Mouse (Mus musculus) limb, embryonic 10.5 days (tissue): ENCODE data around the gene Wfdc13. TPM values are rescaled to one million over a fixed set of nuclear protein-coding genes. Genes with fewer than 3 reads are reported as not detected.

Experiments used
- DNase-seq: peaks from one replicate; pipeline ENCODE4 v3.0.0-alpha.2; 2017; ENCODE audit warnings: low spot score
- H3K27ac ChIP-seq: fragments of 300-500 bp; sonication (generic); 2 replicates; pipeline ENCODE4 v1.5.1; 2016; ENCODE audit warnings: mild to moderate bottlenecking
- H3K27me3 ChIP-seq: fragments of 300-500 bp; sonication (generic); 2 replicates; pipeline ENCODE4 v1.6.1; 2016; ENCODE audit warnings: low read depth, mild to moderate bottlenecking; ENCODE audit not compliant: poor library complexity, severe bottlenecking
- H3K36me3 ChIP-seq: fragments of 300-500 bp; sonication (generic); 2 replicates; pipeline ENCODE4 v1.6.1; 2016; ENCODE audit warnings: mild to moderate bottlenecking, moderate library complexity
- H3K4me1 ChIP-seq: fragments of 300-500 bp; sonication (generic); 2 replicates; pipeline ENCODE4 v1.6.1; 2016
- H3K4me3 ChIP-seq: fragments of 300-500 bp; sonication (generic); 2 replicates; pipeline ENCODE4 v1.5.1; 2016; ENCODE audit warnings: mild to moderate bottlenecking, moderate library complexity
- H3K9me3 ChIP-seq: fragments of 300-500 bp; sonication (generic); replicated peaks from 2 replicates; pipeline ENCODE4 v1.6.1; 2016; ENCODE audit warnings: mild to moderate bottlenecking
- whole genome bisulfite sequencing: fragments of 180-500 bp; shearing (Covaris S2); methylation state at CpG from one replicate; pipeline ENCODE4 v1.1.7; 2016; 5-methylcytosine and 5-hydroxymethylcytosine counted together
- polyA plus RNA-seq: library from polyadenylated mRNA; unstranded; fragments of >200 nt; fragmentation: Nextera tagmentation; extraction: Ambion mirVana; gene quantifications from 2 replicates; pipeline ENCODE4 v1.2.1, GENCODE M21; 2016

Gene Wfdc13
- polyA plus RNA-seq, 1 experiment from 2014 or later, result not detected

DNA sequence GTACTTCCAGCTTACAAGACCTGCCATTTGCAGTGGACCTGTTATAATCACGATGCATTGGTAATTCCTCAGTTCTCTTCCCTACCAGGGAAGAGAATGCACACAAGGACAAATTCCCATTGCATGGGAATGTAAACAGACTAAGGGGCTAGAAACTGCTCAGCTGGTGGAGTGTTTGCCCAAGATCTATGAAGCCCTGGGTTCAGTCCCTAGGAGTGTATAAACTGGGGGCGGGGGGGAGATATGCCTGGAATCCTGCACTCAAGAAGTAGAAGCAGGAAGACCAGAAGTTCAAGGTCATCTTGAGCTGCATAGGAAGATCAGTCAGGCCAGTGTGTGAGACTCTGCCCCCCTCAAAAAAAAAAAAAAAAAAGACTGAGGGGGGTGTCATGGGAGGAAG is 48.4 kb downstream of the Wfdc13 start:
- no peaks in the 10 kb centered on the region for H3K27me3 ChIP-seq
- no peak overlapping the region for H3K27ac ChIP-seq
- no peaks in the 10 kb centered on the region for H3K9me3 ChIP-seq
- WGBS, result 88% methylated on average over 2 of the region's 2 CpGs
- DNase-seq, result no peak
- peaks cover 6% of the 10 kb centered on the region for H3K4me1 ChIP-seq
- no peak overlapping the region for H3K4me3 ChIP-seq
- H3K36me3 ChIP-seq, result no peaks in the 10 kb centered on the region

- no peaks in the 10 kb centered on the region for H3K36me3 ChIP-seq
- no peak overlapping the region for H3K27ac ChIP-seq
- H3K4me1 ChIP-seq, result peaks cover 9% of the 10 kb centered on the region
- H3K27me3 ChIP-seq, result no peaks in the 10 kb centered on the region
- WGBS, result 86% methylated on average over 5 of the region's 5 CpGs
- no peak overlapping the region for H3K4me3 ChIP-seq
- H3K9me3 ChIP-seq, result no peaks in the 10 kb centered on the region
- no peak for DNase-seq
These were observed 49.9 kb downstream of the Wfdc13 start for GRCm38 (mm10) chr2:164734839-164735238.

GRCm38 (mm10) chr2:164735446-164735845 is 50.5 kb downstream of the Wfdc13 start:
- Histone ChIP-seq H3K27ac (no peak overlapping the region), H3K27me3 (no peaks in the 10 kb centered on the region), H3K4me1 (peaks cover 14% of the 10 kb centered on the region), H3K36me3 (no peaks in the 10 kb centered on the region), H3K4me3 (no peak overlapping the region), H3K9me3 (no peaks in the 10 kb centered on the region)
- 89% methylated on average over 5 of the region's 5 CpGs for WGBS
- DNase-seq, result no peak

Other genes starting within 250 kb of the Wfdc13 start
- 22.1 and 24.2 TPM in 2 replicates for gene Sdc4, start 241.2 kb upstream of the Wfdc13 start, polyA plus RNA-seq
- 54.4 and 54.5 TPM in 2 replicates for gene Sys1, start 228.1 kb upstream of the Wfdc13 start, polyA plus RNA-seq
- 2.2 and 3.2 TPM in 2 replicates for gene Gm20458, start 224.1 kb upstream of the Wfdc13 start, polyA plus RNA-seq
- gene Trp53tg5, start 211.4 kb upstream of the Wfdc13 start, polyA plus RNA-seq, result not detected in 2 replicates
- 0.70 and 2.1 TPM in 2 replicates for gene Dbndd2, start 199.0 kb upstream of the Wfdc13 start, polyA plus RNA-seq
- gene Pigt, start 187.6 kb upstream of the Wfdc13 start, polyA plus RNA-seq, result 35.7 and 37.5 TPM in 2 replicates
- gene Wfdc2, start 122.7 kb upstream of the Wfdc13 start, polyA plus RNA-seq, result 35.5 and 40.0 TPM in 2 replicates
- not detected in 2 replicates for gene Spint3, start 111.6 kb upstream of the Wfdc13 start, polyA plus RNA-seq
- gene Wfdc6a, start 99.7 kb upstream of the Wfdc13 start, polyA plus RNA-seq, result not detected in 2 replicates
- not detected in 2 replicates for gene Eppin, start 91.5 kb upstream of the Wfdc13 start, polyA plus RNA-seq
- gene Wfdc6b, start 71.6 kb upstream of the Wfdc13 start, polyA plus RNA-seq, result not detected in 2 replicates
- not detected in 2 replicates for gene Wfdc8, start 71.5 kb upstream of the Wfdc13 start, polyA plus RNA-seq
- gene Wfdc16, start 46.3 kb upstream of the Wfdc13 start, polyA plus RNA-seq, result not detected in 2 replicates
- gene Wfdc10, start 29.1 kb upstream of the Wfdc13 start, polyA plus RNA-seq, result not detected in 2 replicates
- gene Wfdc9, start 28.5 kb upstream of the Wfdc13 start, polyA plus RNA-seq, result not detected in 2 replicates
- not detected in 2 replicates for gene Wfdc11, start 11.0 kb upstream of the Wfdc13 start, polyA plus RNA-seq
- gene Spint4, start 13.4 kb downstream of the Wfdc13 start, polyA plus RNA-seq, result not detected in 2 replicates
- gene Spint5, start 30.2 kb downstream of the Wfdc13 start, polyA plus RNA-seq, result not detected in 2 replicates
- gene Wfdc3, start 60.8 kb downstream of the Wfdc13 start, polyA plus RNA-seq, result 0.95 and 0.98 TPM in 2 replicates
- gene Dnttip1, start 60.9 kb downstream of the Wfdc13 start, polyA plus RNA-seq, result 93.1 and 93.2 TPM in 2 replicates
- gene Ube2c, start 84.8 kb downstream of the Wfdc13 start, polyA plus RNA-seq, result 607 and 617 TPM in 2 replicates
- gene Tnnc2, start 94.9 kb downstream of the Wfdc13 start, polyA plus RNA-seq, result 0.79 and 1.3 TPM in 2 replicates
- 9.0 and 12.2 TPM in 2 replicates for gene Snx21, start 100.7 kb downstream of the Wfdc13 start, polyA plus RNA-seq
- gene Acot8, start 119.8 kb downstream of the Wfdc13 start, polyA plus RNA-seq, result 14.7 and 18.4 TPM in 2 replicates
- 9.1 and 9.9 TPM in 2 replicates for gene Zswim3, start 120.0 kb downstream of the Wfdc13 start, polyA plus RNA-seq
- gene Zswim1, start 137.6 kb downstream of the Wfdc13 start, polyA plus RNA-seq, result 24.3 and 24.6 TPM in 2 replicates
- 0.36 TPM in 1 of 2 replicates, not detected in the other for gene Spata25, start 143.4 kb downstream of the Wfdc13 start, polyA plus RNA-seq
- gene Ctsa, start 147.8 kb downstream of the Wfdc13 start, polyA plus RNA-seq, result 93.0 and 105 TPM in 2 replicates
- gene Neurl2, start 148.3 kb downstream of the Wfdc13 start, polyA plus RNA-seq, result 4.0 and 6.9 TPM in 2 replicates
- 20.2 and 24.9 TPM in 2 replicates for gene Pltp, start 172.6 kb downstream of the Wfdc13 start, polyA plus RNA-seq
- gene Pcif1, start 194.2 kb downstream of the Wfdc13 start, polyA plus RNA-seq, result 73.7 and 86.7 TPM in 2 replicates
- gene Zfp335, start 226.7 kb downstream of the Wfdc13 start, polyA plus RNA-seq, result 18.0 and 21.3 TPM in 2 replicates